Mouse (Mus musculus) cerebellum, adult 9-11 months (tissue): ENCODE results near the gene Lrrfip1.

ENCODE experiments used
- DNase-seq: peaks from one replicate; pipeline ENCODE4 v3.0.0; 2022

Lrrfip1 gene

GRCm38 (mm10) chr1:90998268-90998890 is at the start of gene Lrrfip1:
TSS of gene Lrrfip1 (plus strand) at chr1:90998737.
- peak; percentile 30 for DNase-seq

- DNase-seq, result no peak
Measured at GRCm38 (mm10) chr1:90949309-90949708, 49.2 kb upstream of the Lrrfip1 start.

GRCm38 (mm10) chr1:90951670-90952069 is 46.9 kb upstream of the Lrrfip1 start:
- no peak for DNase-seq

- DNase-seq, result no peak
Measured at GRCm38 (mm10) chr1:90952808-90953207, 45.7 kb upstream of the Lrrfip1 start, which contains the start of gene Prlh. TSS of gene Prlh (plus strand) at chr1:90953108.

GRCm38 (mm10) chr1:90953688-90954087 is 44.8 kb upstream of the Lrrfip1 start:
- no peak for DNase-seq

GRCm38 (mm10) chr1:90956245-90957096 is 42.1 kb upstream of the Lrrfip1 start:
- DNase-seq, result peak; percentile 42

GRCm38 (mm10) chr1:90962526-90962925 is 36.0 kb upstream of the Lrrfip1 start:
- no peak for DNase-seq

GRCm38 (mm10) chr1:90962994-90963393 is 35.5 kb upstream of the Lrrfip1 start:
- DNase-seq, result no peak

GRCm38 (mm10) chr1:90967583-90967982 is 31.0 kb upstream of the Lrrfip1 start:
- no peak for DNase-seq

GRCm38 (mm10) chr1:90968649-90969048 is 29.9 kb upstream of the Lrrfip1 start:
- no peak for DNase-seq

- no peak for DNase-seq
Measured at GRCm38 (mm10) chr1:90969347-90969784, 29.2 kb upstream of the Lrrfip1 start, which contains the start of gene Rab17. TSS of gene Rab17 (minus strand) at chr1:90969661.

- no peak for DNase-seq
Measured at GRCm38 (mm10) chr1:90969881-90970390, 28.6 kb upstream of the Lrrfip1 start.

GRCm38 (mm10) chr1:90972911-90973573 is 25.5 kb upstream of the Lrrfip1 start:
- DNase-seq, result peak; percentile 78

- no peak for DNase-seq
Measured at GRCm38 (mm10) chr1:90973574-90973911, 25.0 kb upstream of the Lrrfip1 start.

- DNase-seq, result peak; percentile 24
Measured at GRCm38 (mm10) chr1:90974906-90975649, 23.5 kb upstream of the Lrrfip1 start.

- DNase-seq, result no peak
Measured at GRCm38 (mm10) chr1:90975960-90976359, 22.6 kb upstream of the Lrrfip1 start.

- no peak for DNase-seq
Measured at GRCm38 (mm10) chr1:90980638-90981330, 17.8 kb upstream of the Lrrfip1 start.

- no peak for DNase-seq
Measured at GRCm38 (mm10) chr1:90981346-90981745, 17.2 kb upstream of the Lrrfip1 start.

- no peak for DNase-seq
Measured at GRCm38 (mm10) chr1:90995916-90996315, 2.6 kb upstream of the Lrrfip1 start.

- no peak for DNase-seq
Measured at GRCm38 (mm10) chr1:90997136-90997535, 1.4 kb upstream of the Lrrfip1 start.

GRCm38 (mm10) chr1:90997641-90998040 is 896 bp upstream of the Lrrfip1 start:
- DNase-seq, result no peak
